Mouse (Mus musculus) B cell, adult 67 days (primary cell): Measurements from ENCODE around the gene Phldb1. TPM values are rescaled to one million over a fixed set of nuclear protein-coding genes. Genes with fewer than 3 reads are reported as not detected.

ENCODE experiments used
- total RNA-seq, 2 experiments: library from RNA; stranded (reverse); gene quantifications; 4 replicates each; pipeline ENCODE4 v1.2.4; 2023

Gene Phldb1
- under 1 TPM in 1 of 2 experiments, not detected in 1; 0.49 TPM for total RNA-seq

DNA sequence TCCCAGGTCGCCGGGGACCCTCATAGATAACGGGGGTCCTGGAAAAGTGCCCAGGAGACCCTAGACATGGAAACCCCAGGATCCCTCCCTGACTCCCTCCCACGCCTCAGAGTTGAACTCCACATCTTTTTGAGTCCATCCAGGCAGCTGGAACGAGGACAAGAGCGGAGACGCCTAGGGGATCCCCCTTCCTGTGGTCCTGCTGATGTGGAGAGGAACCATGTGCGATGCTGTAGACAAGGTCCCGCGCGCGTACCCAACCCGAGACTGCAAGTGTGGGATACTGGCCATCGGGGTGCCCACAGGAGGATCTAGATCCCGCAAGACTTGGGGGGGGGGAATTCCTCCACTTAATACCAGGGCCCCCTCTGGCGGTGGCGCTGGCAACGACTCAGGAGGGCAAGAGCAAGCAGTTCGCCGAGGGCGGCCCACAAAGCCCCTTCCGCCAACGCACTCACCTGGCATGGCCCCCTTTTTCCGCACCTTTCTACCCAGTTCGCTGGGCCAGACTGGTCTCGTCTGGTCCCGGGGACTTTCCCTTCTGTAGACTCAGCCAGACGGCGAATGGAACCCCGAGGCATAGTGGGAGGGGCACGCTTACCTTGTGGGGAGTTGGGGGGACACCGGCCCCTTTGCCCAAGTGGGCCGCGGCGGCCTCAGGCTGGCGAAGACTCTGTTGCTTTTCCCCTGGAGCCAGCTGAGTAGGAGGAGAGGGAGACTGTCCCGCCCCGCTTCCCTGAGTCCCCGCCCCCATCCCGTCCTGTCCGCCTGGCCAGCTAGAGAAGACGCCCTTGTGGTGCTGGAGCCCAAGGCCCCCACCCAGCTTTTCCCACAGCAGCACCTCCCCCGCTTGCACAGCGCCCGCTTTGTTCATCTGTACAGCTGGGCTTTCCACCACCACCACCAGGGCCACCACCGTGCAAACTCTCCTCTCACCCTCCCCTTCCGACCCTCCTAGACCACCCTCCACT is at the start of gene Phldb1:
Gene Phldb1, minus strand, starts transcription at position 675 of the 971 bp plus-strand sequence.

GRCm38 (mm10) chr9:44767101-44768028 is 32.4 kb upstream of the Phldb1 start, which contains the start of the genes Arcn1 and Ift46:
TSS of gene Arcn1 (minus strand) at chr9:44767845.
TSS of gene Ift46 (plus strand) at chr9:44767908.

GRCm38 (mm10) chr9:44673005-44673404 is 62.0 kb downstream of the Phldb1 start, which contains the start of gene Treh:
TSS of gene Treh (plus strand) at chr9:44673233.

Other genes with a start within 250 kb of the Phldb1 start
- gene Cxcr5, start 173.3 kb downstream of the Phldb1 start, total RNA-seq = 100 to 1,000 TPM; 294 to 344 TPM
- 100 to 1,000 TPM; 309 to 312 TPM for gene Ddx6, start 130.3 kb downstream of the Phldb1 start, total RNA-seq
- gene Treh, start 62.0 kb downstream of the Phldb1 start, total RNA-seq = not detected
- 100 to 1,000 TPM; 130 to 137 TPM for gene Arcn1, start 32.6 kb upstream of the Phldb1 start, total RNA-seq
- 10 to 100 TPM; 56.9 to 65.4 TPM for gene Ift46, start 32.7 kb upstream of the Phldb1 start, total RNA-seq
- under 1 TPM; 0.81 to 0.92 TPM for gene Tmem25, start 64.1 kb upstream of the Phldb1 start, total RNA-seq
- gene Ttc36, start 67.9 kb upstream of the Phldb1 start, total RNA-seq = 1 to 10 TPM; 4.9 to 5.5 TPM
- gene Kmt2a, start 146.1 kb upstream of the Phldb1 start, total RNA-seq = 100 to 1,000 TPM; 138 to 150 TPM
- 100 to 1,000 TPM; 129 to 153 TPM for gene Atp5l, start 185.5 kb upstream of the Phldb1 start, total RNA-seq
- gene Ube4a, start 230.4 kb upstream of the Phldb1 start, total RNA-seq = 100 to 1,000 TPM; 102 to 103 TPM
- gene Cd3g, start 245.2 kb upstream of the Phldb1 start, total RNA-seq = 1 to 10 TPM; 1.5 to 3.8 TPM
- 1 to 10 TPM; 2.3 to 4.2 TPM for gene Cd3d, start 246.6 kb upstream of the Phldb1 start, total RNA-seq